Mouse (Mus musculus) heart, adult 11 months (tissue): ENCODE measurements around the gene Mttp.
"Not testable (repeated sequence)": the region's sequence is repeated elsewhere in the genome, so short reads cannot be mapped to it uniquely, and the experiment has no call there.

ENCODE experiments used
- DNase-seq: peaks from one replicate; pipeline ENCODE4 v3.0.0; 2022

Gene Mttp

GRCm38 (mm10) chr3:138144642-138145171 is at the start of gene Mttp:
TSS of gene Mttp (minus strand) at chr3:138144968.
- DNase-seq = no peak

GRCm38 (mm10) chr3:138193683-138194302 is 49.0 kb upstream of the Mttp start, which contains the start of gene 4930579F01Rik:
TSS of gene 4930579F01Rik (minus strand) at chr3:138193825.
- DNase-seq = peak; percentile 72

DNA sequence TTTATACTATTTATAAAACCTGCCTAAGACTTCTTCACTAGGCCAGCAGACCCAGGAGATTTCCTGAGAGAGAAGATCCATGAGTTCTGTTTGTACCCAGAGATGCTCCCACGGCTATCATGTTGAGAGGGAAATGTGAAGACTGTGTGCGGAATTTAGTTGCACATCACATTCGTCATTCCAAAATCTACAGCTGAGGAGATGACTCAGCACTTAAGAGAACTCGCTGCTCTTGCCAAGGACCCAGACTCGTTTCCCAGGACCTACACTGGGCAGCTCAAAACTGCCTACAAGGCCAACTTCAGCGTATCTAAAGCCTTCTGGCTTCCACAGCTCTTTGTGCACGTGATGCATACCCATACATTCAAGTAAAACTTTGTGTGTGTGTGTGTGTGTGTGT is 47.5 kb upstream of the Mttp start:
- DNase-seq = peak; percentile 88

DNA sequence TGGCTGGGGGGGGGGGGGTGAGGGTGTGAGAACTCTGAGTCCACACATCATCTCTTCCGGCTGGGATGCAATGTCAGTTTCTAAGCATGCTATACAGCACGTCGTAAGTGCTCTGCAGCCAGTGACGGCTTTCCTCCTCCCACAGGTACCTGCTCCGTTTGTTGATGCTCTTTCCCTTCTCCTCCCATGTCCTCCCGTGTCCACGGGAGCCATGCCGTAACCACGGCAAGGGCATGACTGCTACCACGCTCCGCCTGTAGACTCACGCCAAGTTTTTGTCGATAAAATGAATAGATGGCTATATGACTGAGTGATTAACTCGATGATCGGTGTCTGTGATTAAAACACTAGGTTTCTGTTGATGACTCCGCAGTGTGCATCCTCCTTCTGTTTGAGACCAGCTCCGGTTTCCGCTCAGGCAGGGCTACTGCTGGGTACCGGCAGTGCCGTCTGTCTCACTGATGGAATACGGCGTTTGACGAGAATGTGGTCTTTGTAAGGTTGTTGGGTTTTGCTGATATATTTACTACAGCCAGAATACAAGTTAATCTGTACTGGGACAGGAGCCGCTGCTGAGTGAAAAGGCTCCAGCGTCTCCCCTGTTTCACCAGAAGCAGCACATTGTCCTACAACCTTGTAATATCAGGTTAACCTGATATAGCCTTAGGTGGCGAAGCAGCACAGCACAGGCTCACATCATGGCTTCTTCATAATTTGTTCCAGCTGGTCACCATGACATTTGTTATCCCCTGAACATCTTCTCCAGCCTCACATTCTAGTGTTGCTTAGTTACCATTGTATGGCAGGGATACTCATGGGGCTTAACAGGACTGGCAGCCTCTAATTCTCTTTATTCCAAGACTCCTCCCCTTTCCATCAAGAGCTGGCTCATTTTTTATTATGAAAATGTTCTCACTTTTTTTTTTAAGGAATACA is 41.5 kb upstream of the Mttp start:
- peak; percentile 67 for DNase-seq

GRCm38 (mm10) chr3:138185290-138185689 is 40.5 kb upstream of the Mttp start:
- peak; percentile 89 for DNase-seq

DNA sequence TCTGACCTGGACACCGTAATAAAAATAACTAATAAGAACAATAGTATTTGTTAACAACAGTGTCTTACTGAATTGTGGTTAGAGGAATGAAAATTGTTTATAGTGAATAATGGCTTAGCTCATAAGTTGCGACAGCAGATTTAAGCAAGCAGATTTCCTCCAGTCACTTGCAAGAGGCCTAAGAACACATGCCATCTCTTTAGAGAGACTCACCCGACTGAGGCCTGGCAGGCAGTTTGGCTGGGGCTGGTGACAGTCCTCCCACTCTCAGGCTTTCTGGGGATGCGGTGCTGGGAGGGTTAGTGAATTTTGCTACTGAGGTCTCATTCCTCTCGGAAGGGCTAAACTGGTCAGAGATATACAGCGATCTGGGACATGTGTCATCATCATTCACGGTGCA is 38.6 kb upstream of the Mttp start:
- peak; percentile 55 for DNase-seq

DNA sequence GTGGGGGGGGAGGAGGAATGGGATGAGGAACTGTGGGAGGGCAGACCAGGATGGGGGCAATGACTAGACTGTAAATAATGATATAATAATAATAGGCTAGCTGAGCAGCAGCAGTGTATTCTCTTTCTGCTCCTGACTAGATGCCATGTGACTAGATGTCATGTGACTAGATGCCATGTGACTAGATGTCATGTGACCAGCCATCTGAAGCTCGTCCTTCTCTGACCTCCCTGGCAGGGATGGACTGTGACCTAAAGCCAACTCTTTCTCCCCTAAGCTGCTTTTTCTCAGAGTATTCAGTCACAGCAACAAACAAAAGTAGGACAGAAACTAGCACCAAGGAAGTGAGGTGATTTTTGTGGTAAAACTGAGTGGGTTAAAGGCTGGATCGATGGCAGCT is 37.3 kb upstream of the Mttp start:
- DNase-seq = no peak

DNA sequence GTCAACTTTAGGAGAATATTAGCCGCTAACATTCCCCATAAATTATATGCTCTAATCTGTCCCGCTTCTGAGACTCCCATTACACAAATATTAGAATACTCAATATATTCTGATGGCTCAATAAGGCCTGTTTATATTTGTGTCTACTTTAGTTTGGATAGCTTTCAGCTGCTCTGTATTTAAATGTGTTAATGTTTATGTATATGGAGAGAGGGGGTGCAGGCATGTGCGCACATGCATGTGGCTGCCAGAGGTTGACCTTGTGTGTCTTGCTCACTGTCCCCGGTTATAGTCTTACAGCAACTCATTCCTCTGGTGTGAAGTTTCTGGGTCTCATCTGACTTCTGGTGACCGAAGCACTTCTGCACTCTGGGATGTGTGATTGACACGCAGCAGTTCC is 30.8 kb upstream of the Mttp start:
- no peak for DNase-seq

- peak; percentile 59 for DNase-seq
These were observed 28.5 kb upstream of the Mttp start for GRCm38 (mm10) chr3:138173291-138173690.

GRCm38 (mm10) chr3:138162553-138163183 is 17.9 kb upstream of the Mttp start:
- DNase-seq = peak; percentile 58

DNA sequence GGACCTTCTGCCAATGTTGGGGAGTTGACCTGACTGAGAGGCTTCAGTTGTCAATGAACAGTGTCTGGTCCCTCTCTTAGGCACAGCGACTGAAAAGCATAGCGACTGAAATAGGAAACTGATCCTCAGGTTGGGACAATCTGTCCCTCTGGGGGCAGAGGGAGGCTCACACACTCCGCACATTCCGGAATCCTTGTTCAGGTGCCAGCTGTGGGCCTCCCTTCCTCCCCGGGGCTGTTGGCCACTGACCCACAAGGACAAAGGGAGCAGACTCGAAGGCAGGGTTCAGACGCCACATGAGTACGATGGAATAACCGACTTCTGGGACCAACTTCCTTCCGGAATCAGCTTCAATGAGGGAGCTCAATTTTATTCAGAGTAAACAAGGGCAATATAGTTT is 16.9 kb upstream of the Mttp start:
- peak; percentile 74 for DNase-seq

- no peak for DNase-seq
These were observed 11.9 kb upstream of the Mttp start for GRCm38 (mm10) chr3:138156651-138157050.

DNA sequence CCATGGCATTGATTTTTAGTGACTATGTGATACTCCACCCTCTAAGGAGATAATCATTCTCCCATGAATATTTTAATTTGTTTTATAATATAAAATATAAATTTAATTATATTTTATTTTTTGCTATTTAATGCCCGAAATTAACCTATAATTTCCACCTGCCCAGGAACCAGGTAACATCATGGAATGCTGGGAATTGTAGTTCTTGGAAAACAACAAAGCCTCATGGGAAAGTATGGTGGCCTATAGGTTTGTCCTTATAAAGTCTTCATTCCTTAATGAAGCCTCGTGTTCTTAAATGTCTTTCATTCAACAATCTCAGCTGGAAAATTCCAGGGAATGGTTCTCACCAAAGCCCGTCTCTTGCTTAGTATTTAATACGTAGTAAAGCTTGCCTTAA is 10.3 kb upstream of the Mttp start:
- no peak for DNase-seq

GRCm38 (mm10) chr3:138148811-138149210 is 4.0 kb upstream of the Mttp start:
- DNase-seq = no peak

- DNase-seq = no peak
These were observed 617 bp downstream of the Mttp start for GRCm38 (mm10) chr3:138144060-138144641.

DNA sequence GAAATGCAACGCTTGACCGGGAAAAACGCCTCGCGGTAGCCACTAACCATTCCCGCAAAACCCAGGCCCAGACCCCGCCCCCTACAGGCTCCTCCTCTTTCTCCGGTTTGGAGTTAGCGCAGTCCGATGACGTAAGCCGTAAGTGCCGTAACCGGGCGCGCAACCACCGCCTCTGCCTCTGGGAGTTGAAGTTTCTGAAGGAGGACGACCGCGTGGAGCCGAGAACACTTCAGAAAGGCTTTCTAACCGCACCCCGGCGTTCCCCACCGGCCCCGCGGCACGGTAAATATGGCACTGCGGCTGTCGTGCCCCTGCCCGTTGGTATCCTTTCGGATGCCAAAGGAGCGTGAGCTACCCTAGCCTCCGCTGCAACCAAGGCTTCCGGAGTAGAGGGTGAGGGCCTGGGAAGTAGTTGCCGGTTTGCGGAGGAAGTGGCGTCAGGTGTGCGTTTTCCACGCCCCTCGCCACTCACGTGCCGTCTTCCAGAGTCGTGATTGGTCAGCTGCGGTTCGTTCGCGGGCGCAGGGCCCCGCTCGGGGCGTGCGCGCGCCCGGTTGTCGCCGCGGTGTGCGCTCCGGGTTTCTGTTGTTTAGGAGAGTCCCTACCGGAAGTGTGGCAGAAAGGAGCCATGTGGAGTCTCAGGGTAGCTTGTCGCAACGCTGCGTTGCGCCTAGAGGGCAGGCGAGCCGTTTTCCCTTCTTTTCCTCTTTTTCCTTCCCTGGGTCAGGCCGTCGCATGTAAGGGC is 1.3 kb downstream of the Mttp start, which contains the start of gene Trmt10a:
Gene Trmt10a, plus strand, starts transcription at position 134 of the 745 bp plus-strand sequence.
- DNase-seq = peak; percentile 100

DNA sequence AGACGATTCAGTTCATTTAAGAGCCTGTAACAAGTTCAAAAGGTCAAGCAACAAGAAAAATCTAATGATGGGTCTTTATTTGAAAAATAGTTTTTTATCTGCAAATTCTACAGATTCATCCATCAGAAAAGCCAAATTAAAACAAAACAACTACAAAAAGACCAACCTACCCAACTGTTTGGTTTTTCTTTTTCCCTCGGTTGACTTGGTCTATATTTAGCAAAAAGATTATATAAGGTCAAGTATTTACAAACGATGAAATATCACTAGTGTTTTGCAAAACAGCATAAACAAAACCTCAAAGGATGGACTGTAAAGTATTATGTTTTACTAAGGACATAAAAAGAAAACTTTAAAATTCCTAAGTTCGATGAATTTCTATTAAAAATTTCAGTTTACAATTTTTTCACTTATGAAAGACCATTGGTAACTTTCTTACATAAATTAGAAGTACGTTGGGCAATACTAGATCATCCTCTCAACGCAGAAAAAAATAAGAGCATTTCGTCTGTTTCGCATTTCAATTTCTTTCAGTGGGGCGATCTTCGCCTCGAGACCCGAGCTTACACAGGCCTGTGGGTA is 1.9 kb downstream of the Mttp start:
- no peak for DNase-seq

- DNase-seq = peak; percentile 95
These were observed 2.6 kb downstream of the Mttp start for GRCm38 (mm10) chr3:138142052-138142732.

DNA sequence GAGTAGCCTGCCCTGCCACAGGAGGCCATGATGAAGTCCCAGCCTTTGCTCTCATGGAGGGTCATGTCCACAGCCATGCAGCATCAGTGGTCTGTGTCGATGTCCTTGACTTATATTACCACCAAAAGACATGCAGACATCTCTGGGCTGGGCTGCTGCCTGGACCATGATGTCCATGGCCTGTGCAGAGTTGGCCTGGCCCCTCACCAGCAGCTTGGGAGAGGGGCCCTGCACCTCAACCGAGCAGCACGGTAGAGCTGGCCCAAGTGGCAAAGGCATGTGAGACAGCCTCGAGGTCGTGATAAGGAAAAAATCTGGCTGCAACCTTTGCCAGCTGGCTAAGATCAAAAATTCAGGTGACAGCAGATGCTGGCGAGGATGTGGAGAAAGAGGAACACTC is 5.1 kb downstream of the Mttp start:
- DNase-seq = peak; percentile 90

- DNase-seq = not testable (repeated sequence)
These were observed 6.6 kb downstream of the Mttp start for GRCm38 (mm10) chr3:138138146-138138545.

DNA sequence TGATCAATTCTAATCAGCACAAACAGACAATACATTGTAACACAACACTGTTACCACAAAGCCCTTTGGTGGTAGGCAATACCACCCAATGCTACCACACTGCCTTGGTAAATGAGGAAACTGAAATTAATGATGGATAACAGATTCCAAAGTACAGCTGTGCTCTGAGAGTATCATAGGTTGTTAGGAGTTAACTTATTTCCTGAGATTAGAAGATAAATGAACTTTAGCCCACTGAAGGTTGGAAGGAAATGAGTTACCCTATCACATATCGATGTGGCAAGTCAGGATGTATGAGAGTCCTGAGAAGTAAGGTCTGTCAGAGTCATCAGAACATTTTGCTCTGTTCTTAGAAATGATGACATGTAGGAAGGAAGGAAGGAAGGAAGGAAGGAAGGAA is 10.2 kb downstream of the Mttp start:
- DNase-seq = no peak
